Mouse (Mus musculus) adrenal gland, postnatal 36 days (tissue): ENCODE measurements around the gene Cog7. TPM values are rescaled to one million over a fixed set of nuclear protein-coding genes. Genes with fewer than 3 reads are reported as not detected.

Source experiments
- DNase-seq, 2 experiments: peaks; one replicate each; pipeline ENCODE4 v3.0.0; 2021; ENCODE audit warnings: mixed read lengths in 1 of 2
- total RNA-seq, 2 experiments: library from RNA; stranded (reverse); gene quantifications; 2 replicates each; pipeline ENCODE4 v1.2.3; 2021

Gene Cog7
- total RNA-seq, 2 experiments from 2014 or later: 27.0 to 31.6 TPM

GRCm38 (mm10) chr7:121899311-121899710, 82.2 kb downstream of the Cog7 start:
- peak; percentile 26 to 29 for DNase-seq

GRCm38 (mm10) chr7:121896689-121897088, 84.8 kb downstream of the Cog7 start:
- DNase-seq: no peak

- no peak for DNase-seq
Measured at GRCm38 (mm10) chr7:121890636-121891360, 90.7 kb downstream of the Cog7 start.

GRCm38 (mm10) chr7:121880246-121880645, 101.3 kb downstream of the Cog7 start:
- no peak for DNase-seq

- no peak for DNase-seq
Measured at GRCm38 (mm10) chr7:121874784-121875183, 106.7 kb downstream of the Cog7 start.

- no peak for DNase-seq
Measured at GRCm38 (mm10) chr7:121873998-121874397, 107.5 kb downstream of the Cog7 start.

GRCm38 (mm10) chr7:121871631-121872030, 109.9 kb downstream of the Cog7 start:
- no peak for DNase-seq

GRCm38 (mm10) chr7:121864858-121865585, 116.5 kb downstream of the Cog7 start, which contains the start of gene Scnn1b:
Gene Scnn1b (plus strand): TSS chr7:121865038.
- no peak for DNase-seq

- no peak for DNase-seq
Measured at GRCm38 (mm10) chr7:121858939-121859338, 122.6 kb downstream of the Cog7 start.

- no peak for DNase-seq
Measured at GRCm38 (mm10) chr7:121857177-121857884, 124.2 kb downstream of the Cog7 start.

- DNase-seq: no peak
Measured at GRCm38 (mm10) chr7:121848537-121849168, 132.9 kb downstream of the Cog7 start.

- DNase-seq: no peak
Measured at GRCm38 (mm10) chr7:121845964-121846363, 135.5 kb downstream of the Cog7 start.

- DNase-seq: no peak
Measured at GRCm38 (mm10) chr7:121842234-121842633, 139.3 kb downstream of the Cog7 start.

- no peak for DNase-seq
Measured at GRCm38 (mm10) chr7:121840810-121841209, 140.7 kb downstream of the Cog7 start.

- DNase-seq: no peak
Measured at GRCm38 (mm10) chr7:121836827-121837226, 144.7 kb downstream of the Cog7 start.

GRCm38 (mm10) chr7:121835392-121835791, 146.1 kb downstream of the Cog7 start:
- no peak for DNase-seq

Other genes starting within 250 kb of the Cog7 start
- gene Scnn1g, start 247.2 kb downstream of the Cog7 start, total RNA-seq: under 1 TPM in 1 of 2 experiments, not detected in 1; 0.10 TPM
- under 1 TPM in 1 of 2 experiments, not detected in 1; 0.23 TPM for gene Scnn1b, start 116.7 kb downstream of the Cog7 start, total RNA-seq
- 10 to 100 TPM; 16.9 to 17.3 TPM for gene Gga2, start 39.5 kb upstream of the Cog7 start, total RNA-seq
- 10 to 100 TPM; 49.5 to 63.8 TPM for gene Ubfd1, start 85.5 kb upstream of the Cog7 start, total RNA-seq
- 10 to 100 TPM; 19.0 to 25.5 TPM for gene Ears2, start 85.6 kb upstream of the Cog7 start, total RNA-seq
- gene Ndufab1, start 120.2 kb upstream of the Cog7 start, total RNA-seq: 100 to 1,000 TPM; 502 to 538 TPM
- gene Palb2, start 151.3 kb upstream of the Cog7 start, total RNA-seq: 1 to 10 TPM; 1.6 to 1.9 TPM
- 10 to 100 TPM; 60.6 to 66.2 TPM for gene Dctn5, start 151.3 kb upstream of the Cog7 start, total RNA-seq
- 1 to 10 TPM; 4.0 to 4.3 TPM for gene Plk1, start 177.7 kb upstream of the Cog7 start, total RNA-seq
- under 1 TPM; 0.13 to 0.16 TPM for gene Ern2, start 204.5 kb upstream of the Cog7 start, total RNA-seq
- gene Chp2, start 237.8 kb upstream of the Cog7 start, total RNA-seq: 1 to 10 TPM; 1.4 to 2.2 TPM